Mouse (Mus musculus): Measurements from ENCODE around the gene AI481877.
"Not testable (repeated sequence)": the region's sequence is repeated elsewhere in the genome, so short reads cannot be mapped to it uniquely, and the experiment has no call there.

AI481877 gene

DNA sequence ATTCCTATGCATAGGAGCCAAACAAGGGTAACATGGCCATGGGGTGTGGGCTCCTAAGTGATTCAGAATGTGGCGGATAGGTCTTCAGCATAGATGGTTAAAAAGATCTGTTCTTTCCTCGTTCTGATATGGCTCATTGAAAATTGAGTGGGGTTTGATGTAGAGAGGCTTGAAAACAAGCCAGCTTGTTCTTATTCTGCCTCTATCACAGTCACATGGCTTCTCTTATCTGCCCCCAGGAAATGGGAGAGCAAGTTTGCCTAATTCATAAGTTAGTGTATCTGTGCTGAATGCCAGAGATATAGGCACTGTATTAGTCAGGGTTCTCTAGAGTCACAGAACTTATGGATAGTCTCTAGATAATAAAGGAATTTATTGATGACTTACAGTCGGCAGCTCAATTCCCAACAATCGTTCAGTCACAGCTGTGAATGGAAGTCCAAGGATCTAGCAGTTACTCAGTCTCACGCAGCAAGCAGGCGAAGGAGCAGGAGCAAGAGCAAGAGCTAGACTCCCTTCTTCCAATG, at the start of gene AI481877:
Gene AI481877, minus strand, starts transcription at position 477 of the 527 bp plus-strand sequence.
- DNase-seq: not testable (repeated sequence)

DNA sequence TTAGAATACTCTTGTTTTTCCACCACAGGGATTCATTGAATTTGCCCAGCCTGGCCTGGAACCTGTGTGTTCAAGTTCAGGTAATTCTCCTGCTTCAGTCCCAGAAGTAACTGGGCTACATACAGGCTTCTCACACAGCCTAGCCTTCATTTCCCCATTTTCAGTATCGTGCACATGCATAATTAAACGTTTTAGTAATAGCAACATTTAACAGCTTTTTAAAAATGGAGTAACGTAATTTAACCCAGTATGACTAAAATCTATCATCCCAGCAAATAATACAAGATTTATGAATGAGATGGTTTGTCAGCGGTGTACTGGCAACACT, 49.7 kb upstream of the AI481877 start:
- DNase-seq: no peak

DNA sequence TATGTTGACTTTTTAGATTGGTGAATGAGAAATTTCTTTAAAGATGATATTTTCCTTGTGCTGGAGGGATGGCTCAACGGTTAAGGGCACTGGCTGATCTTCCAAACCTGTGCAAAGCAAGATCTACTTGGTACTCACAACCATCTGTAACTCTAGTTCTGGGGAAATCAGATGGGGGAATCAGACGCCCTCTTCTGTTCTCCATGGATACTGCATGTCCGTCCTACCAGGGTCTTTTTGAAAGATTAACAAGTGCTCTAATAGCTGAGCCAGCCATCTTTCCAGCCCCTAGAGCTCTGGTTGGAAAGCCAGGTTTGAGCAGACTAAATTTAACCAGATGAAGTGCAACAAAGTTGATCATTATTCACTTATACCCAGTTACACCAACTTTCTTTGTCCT, 48.5 kb upstream of the AI481877 start:
- no peak for DNase-seq

DNA sequence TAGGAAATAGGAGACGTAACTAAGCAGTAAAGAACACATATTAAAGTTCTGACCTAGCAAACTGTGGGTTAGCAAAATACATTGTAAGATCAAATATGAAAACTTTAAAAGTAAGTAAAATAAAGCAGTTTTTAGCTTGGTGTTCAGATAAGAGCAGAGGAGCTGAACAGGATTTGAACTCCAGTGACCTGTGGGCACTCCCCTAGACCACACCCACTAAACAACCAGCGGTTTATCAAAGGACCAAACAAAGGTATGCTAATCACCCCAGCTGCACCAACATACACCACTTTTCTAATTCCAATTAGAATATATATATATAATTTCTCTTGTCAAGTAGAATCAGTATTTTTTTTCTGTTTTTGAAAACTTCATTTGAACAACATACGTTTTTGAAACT, 46.9 kb upstream of the AI481877 start:
- no peak for DNase-seq

DNA sequence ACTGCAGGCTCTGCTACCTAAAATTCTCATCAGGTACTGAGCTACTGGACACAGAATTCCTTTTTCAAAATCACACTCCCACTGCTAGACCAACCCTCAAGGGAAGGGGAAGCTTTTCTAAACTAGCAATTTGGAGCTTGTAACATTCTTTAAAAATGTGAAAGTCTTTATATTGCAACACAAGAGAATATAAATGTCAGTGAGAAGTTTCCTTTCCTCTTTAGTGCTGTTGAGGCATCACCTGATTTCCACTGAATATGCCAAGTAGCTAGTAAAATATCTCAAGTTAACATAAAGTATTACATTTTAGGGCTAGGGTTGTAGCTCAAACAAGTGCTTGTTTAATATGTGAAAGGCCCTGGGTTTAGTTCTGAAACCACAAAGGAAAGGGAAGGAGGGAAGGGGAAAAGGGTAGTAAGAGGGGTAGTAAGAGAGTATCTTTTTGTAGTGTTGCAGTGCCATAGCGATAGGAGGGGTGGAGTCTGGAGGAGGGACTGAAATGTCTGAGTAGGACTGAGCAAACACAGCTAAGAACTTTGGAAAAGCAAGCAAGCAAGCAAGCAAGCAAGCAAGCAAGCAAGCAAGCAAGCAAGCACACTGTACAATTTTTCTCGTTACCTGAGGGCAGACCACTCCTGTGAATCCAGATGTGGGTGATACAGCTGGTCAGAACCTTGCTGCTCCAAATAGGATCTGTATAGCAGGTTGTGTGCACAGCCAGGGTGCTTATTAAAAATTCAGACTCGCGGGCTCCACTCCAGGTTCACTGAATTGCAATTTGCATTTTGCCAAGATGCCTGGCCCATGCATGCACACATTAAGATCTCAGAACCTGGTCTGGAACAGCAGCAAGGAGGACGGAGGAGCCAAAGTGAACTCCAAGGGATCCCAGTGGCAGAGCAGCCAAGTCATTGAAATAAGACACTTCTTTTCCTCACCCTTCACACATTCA, 42.8 kb upstream of the AI481877 start:
- no peak for DNase-seq

DNA sequence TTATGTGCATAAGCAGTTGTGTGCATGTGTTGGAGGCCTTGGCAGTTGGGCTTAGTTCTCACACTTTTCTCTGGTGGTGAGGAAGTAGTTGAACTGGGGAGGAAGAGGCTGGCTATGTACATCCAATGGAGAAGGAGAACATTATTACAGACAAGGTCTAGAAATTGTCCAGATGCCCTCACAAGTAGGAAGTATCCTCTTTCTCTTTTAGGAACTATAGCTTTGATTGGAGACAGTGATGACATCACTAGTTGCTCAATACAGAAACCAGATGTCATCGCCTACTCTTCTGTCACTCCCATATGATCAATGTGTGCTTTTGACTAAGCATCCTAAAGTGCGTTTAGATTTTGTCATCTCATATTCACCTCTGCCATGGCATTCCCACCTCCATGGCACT, 38.8 kb upstream of the AI481877 start:
- no peak for DNase-seq

DNA sequence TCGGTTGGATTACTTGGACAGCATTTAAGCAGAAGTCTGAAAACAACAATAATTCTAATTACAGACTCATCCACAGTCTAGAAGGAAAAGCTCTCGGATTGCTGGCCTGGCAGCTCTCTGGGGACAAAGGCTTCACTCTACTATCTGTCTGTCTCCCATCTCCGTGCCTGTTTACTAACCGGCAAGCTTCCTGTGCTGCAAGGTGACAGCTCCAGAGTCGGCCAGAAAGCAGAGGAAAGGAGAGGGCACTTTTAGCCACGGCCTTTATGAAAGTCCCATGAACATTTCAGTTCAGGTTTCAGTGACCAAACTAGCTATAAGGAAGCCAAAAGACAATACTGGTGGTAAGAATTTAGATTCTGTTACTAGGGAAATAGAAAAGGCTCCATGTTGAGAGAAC, 37.1 kb upstream of the AI481877 start:
- DNase-seq: no peak

DNA sequence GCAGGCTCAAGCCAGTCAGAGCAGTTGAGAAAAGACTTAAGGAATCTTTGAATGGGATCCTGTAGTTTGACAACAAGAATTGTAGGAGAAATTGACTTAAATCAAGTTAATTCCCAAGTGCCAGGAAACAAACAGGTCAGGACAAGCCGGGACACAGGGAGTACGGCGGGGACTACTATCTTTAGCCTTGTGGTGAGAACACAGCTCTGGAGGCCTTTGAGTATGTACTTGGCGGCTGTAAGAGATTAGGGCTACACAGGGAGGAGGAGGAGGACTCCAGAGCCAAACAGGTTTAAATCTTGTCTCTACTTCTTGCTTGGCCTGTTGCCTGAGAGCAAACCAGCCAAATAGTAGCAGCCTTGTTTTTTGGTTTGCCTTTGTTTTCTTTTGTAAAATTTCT, 36.2 kb upstream of the AI481877 start:
- no peak for DNase-seq

DNA sequence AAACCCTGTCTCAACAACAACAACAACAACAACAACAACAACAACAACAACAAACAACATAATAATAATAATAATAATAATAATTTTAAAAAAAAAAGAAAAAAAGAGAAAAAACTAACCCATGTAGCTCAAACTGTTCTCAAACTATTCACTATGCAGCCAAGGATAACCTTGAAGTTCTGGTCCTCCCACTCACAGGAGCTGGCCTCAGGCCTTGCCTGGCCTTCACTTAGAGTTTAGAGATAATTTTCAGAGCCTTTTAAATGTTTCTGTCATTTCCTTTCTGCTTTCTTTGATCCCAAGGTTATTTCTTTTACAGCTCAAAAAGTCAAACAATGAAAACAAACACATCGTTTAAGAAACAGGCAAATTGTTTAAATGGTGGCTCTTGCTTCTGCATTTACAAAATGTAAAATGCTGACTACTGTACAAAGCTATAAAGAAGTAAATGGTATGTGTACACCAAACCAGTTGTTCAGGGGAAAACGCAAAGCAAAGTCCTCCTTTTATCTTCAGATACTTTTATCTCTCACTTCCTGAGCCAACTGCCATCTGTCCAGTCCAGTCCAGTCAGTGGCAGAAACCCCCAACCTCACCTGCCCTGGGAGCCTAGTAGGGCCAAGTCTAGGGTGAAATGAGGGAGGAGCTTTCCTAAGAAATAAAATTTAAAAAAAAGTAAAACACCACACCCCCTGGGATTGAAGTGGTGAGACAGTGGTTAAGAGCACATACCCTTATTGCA, 34.6 kb upstream of the AI481877 start:
- no peak for DNase-seq

DNA sequence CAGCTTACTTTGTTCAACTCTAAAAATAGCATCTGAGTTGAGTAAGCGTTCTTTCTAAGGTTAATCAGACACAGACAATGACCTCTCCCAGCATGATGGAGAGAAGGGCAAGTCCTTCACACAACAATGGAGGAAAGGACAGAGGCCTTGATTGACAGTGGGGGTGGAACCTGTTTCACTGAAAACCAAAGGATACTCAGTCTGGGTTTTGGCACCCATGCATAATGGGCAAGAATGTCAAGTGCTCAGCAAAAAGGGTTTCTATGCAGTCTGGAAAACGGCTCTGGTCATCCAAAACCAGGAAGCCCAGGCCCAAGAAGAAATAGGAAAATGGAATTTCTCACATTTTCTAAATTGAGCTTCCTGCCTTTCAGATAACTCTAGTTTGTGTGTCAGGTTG, 33.8 kb upstream of the AI481877 start:
- DNase-seq: no peak

DNA sequence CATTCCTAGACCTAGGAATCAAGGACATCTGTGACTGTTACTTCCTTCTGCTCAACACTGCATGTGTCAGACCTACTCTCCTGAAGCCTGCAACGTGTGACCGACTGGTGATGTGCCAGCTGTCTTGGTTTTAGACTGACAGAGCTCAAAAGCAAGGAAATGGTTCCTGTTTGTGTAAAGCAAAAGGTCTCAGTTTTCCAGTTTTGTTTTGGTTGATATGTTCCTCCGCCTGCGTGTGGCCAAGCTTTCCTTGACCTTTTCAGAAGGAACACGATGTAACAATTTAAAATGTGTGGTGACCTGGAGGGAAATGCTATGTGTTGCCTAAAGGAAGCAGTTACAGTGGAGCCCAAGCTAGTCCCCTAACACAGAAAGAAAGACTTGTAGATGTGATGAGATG, 31.2 kb upstream of the AI481877 start:
- no peak for DNase-seq

DNA sequence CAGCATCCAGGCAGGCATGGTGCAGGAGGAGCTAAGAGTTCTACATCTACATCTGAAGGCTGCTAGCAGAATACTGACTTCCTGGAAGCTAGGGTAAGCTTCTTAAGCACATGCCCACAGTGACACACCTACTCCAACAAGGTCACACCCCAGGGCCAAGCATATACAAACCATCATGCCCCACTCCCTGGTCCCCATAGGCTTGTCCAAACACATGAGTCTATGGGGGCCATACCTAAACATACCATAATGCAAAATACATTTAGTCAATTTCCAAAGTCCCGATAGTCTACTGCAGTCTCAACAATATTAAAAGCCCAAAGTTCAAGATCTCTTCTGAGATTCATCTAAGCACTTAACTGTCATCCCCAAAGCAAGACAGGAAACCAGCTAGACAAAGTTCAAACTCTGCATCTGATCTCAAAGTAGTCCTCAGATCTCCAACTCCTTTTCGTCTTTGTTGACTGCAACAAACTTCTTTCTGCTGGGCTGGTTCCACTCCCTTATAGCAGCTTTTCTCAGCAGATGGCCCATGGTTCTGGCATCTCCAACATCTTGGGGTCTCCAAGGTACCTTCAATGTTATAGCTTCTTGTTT, 28.6 kb upstream of the AI481877 start:
- DNase-seq: no peak

DNA sequence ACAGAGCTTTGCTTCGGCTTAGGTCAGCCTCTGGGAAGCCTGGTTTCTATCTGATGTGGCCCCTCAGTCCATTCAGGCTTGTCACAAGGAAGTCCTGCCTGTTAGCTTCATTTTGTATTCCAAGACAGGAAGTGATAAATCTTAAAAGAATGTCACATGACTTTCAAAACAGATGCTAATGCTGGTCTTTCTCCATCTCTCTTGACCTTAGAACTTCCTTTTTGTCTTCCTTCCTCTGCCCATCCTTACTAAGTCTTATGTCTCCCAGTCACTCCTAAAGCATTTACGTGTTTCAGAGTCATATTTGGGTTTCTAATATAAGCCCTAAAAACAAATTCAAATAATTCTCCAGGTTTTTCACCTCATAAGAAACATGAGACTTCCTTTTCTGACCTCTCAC, 25.3 kb upstream of the AI481877 start:
- no peak for DNase-seq

DNA sequence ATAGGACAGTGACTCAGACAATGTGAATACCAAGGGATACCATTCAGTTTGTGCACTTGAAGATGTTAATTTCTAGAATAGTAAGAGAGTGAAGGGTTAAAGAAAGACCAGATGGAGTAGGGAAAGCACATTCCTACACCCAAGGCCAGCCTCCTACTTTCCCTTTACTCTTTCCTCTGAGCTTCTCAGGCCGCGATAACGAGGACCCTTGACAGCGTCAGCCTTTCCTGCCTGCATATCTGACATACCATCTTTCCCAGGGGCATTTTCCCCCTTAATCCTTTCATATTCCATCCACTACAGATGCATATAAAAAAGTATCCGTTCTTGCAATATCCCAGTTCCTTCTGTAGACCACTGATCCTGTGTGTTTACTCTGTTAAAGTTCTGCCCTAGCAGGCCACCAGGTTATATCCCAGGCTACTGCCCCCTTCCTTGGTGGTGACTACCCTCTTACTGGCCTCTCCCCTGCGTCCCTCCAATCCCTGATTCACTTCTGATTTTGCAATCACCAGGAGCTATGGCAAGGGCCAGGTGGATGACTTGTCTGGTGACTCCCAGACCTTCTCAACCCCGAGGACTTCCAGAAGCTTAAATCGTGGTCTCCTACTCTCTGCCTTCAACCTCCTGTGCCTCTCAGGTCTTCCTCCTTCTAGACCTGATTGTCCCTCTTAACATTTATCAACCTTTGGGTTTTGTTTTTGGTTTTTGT, 22.3 kb upstream of the AI481877 start:
- no peak for DNase-seq

DNA sequence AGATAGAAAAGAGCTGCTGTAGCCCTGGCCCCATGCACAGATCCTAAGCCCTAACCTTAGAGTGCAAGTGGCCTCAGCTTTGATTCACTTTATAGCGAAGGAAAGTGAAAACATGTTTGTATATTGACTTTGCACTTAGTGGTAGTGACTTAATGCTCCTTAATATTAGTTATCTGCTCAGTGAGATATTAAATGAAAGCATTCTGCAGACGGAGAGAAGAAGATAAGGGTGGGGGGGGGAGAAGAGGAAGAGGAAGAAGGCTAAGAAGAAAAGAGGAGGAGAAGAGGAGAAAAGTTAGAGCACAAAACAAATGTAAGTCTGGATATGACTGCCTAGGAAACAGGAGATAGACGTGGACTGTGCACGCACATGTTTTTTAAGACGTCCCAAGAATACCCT, 21.5 kb upstream of the AI481877 start:
- no peak for DNase-seq

DNA sequence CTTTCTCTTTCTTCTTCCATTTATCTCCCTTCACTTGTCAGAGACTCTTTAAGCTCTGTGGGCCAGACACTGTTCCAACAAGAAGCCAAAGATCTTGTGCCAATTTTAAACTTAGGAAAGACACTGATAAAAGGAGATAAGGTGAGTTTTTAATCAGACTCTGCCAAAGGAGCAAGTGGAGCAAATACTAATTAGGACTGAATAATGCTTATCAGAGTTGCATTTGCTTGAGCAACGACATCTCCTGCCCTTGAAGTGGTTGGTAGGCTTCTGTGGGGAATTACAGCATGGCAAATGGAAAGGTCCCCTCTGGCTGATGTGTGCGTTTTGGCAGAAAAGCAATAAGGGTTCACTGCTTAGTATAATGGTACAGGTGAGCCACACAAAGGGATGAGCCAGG, 18.9 kb upstream of the AI481877 start:
- DNase-seq: no peak

DNA sequence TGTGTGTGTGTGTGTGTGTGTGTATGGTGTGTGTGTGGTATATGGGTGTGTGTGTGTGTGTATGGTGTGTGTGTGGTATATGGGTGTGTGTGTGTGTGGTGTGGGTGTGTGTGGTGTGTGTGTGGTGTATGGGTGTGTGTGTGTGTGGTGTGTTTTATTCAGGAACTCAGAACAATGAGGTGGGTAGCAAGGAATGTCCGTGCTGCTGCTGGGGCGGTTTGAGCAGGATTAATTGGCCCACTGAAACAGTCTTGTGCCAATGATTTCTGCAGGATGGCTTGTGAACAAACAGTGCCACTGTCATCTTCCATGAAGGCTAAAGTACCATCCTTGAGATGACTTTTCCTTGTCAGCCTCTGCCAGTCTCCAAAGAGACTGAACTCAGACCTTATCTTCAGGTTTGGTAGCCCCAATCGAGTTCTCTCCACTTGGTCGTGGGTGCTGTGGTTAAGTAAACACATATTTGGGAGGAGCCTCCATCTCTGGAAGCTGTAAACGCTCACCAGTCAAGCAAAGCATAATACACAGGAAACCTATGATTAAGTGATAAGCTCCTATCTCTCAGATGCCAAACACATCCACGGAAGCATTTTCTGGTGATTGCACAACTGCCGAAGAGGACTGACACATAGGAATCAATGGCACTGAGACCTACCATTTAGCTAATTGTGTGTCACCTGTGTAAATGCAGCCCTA, 18.3 kb upstream of the AI481877 start:
- no peak for DNase-seq

DNA sequence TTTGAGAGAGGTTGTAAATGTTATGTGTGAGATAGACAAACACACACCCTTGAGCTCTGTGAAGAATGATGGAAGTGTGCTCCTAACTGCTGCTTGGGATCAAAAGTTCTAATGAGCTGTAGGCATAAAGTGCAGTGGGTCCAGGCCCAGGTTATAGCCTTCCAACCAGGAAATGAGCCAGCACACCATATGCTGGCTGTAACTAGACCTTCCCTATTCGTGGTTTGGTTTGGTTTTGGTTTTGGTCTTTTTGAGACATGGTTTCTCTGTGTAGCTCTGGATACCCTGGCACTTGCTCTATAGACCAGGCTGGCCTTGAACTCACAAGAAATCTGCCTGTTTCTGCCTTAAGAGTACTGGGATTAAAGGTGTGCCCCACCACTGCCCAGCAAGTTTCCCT, 13.2 kb upstream of the AI481877 start:
- DNase-seq: no peak

DNA sequence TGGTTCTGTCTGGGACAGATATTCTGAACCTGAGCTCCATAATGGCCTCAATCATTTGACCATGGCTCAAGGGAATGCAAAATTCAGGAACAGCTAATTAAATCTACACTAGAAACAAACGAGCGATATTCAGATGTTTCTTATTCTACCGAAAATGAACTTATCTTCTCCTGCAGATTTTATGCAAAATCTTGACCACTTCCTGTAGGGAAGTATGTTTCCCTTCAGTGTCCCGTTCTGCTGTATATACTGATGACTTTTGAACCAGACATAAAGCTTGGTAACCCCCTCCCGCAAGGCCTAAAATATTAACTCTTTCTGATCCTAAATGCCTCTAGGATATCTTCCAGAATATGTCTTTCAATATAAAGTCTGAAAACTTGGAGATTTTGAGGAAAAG, 12.1 kb upstream of the AI481877 start:
- DNase-seq: no peak

DNA sequence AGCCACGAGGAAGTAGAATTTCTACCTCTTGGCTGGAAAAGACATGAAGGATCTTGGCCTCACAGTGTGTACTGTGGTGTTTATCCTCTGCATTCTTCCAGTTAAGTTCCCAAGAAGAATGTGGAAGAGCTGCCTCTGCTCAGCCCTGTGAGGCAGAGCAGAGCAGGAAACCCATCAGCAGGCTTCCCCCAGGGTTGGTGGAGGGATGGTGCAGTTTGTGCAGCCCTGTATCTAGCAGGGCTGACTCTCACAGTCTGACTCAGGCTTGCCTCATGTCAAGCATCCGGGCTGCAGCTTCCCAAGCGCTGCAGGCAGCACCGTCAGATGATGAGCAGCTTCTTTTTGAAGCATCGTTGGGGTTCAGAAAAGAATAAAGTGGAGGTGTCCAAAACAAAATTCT, 10.3 kb upstream of the AI481877 start:
- DNase-seq: no peak

DNA sequence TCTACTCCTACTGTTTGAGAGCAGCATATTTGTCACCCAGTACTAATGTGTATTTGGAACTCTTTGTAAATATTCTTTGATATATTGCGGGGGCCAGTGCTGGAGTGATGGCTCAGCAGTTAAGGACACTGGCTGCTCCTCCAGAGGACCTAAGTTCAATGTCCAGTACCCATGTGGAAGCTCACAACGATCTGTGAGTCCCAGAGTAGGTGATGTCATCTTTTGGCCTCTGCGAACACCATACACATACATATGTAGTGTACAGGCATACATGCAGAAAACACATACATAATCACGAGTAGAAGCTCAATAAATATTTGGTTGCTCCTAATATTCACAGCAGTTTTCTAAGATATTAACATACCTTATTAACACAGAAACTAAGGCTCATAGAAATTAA, 9.8 kb downstream of the AI481877 start:
- DNase-seq: no peak

DNA sequence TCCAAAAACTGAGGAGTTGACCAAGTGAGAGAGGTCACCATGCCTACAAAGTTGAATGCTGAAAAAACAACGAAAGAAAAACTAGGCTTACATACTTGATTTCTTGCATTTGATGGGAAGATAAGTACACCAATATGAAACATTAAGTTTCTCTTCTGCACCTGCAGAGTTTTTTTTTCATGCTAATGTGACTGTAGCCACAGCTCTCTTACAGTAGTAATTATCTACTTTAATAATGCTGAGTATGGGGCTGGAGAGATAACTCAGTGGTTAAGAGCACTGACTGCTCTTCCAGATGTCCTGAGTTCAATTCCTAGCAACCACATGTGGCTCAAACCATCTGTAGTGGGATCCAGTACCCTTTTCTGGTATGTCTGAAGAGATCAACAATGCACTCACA, 13.7 kb downstream of the AI481877 start:
- DNase-seq: no peak
